Mouse (Mus musculus): ENCODE results near the gene Btbd35f26. TPM values are rescaled to one million over a fixed set of nuclear protein-coding genes. Genes with fewer than 3 reads are reported as not detected.
"Not testable (repeated sequence)": the region's sequence is repeated elsewhere in the genome, so short reads cannot be mapped to it uniquely, and the experiment has no call there.

The Btbd35f26 gene
- not detected in 2 replicates for polyA plus RNA-seq (2016; fragmentation: Nextera tagmentation; extraction: Ambion mirVana)

GRCm38 (mm10) chrX:31336154-31336553, at the start of gene Btbd35f26:
Gene Btbd35f26, plus strand, starts transcription at chrX:31336454.
- DNase-seq (ENCODE audit: low spot score); H3K36me3 ChIP-seq; H3K9me3 ChIP-seq; H3K4me3 ChIP-seq; H3K4me1 ChIP-seq (replicated peaks); H3K27me3 ChIP-seq (ENCODE audit: insufficient read depth, poor library complexity, severe bottlenecking); H3K27ac ChIP-seq: not testable (repeated sequence)
- whole genome bisulfite sequencing = no CpG with 5 or more reads among the region's 4 CpGs

GRCm38 (mm10) chrX:31341924-31342323, 5.7 kb downstream of the Btbd35f26 start:
- H3K27ac ChIP-seq; DNase-seq (ENCODE audit: low spot score); H3K36me3 ChIP-seq; H3K9me3 ChIP-seq; H3K27me3 ChIP-seq (ENCODE audit: insufficient read depth, poor library complexity, severe bottlenecking); H3K4me3 ChIP-seq; H3K4me1 ChIP-seq (replicated peaks): not testable (repeated sequence)
- WGBS = 70% methylated on average over 3 of the region's 4 CpGs

- not testable (repeated sequence) for H3K36me3 ChIP-seq; H3K27me3 ChIP-seq (ENCODE audit: insufficient read depth, poor library complexity, severe bottlenecking); H3K27ac ChIP-seq; H3K4me3 ChIP-seq; H3K9me3 ChIP-seq; H3K4me1 ChIP-seq (replicated peaks); DNase-seq (ENCODE audit: low spot score)
- no CpG with 5 or more reads among the region's 4 CpGs for WGBS
These were observed 47.6 kb downstream of the Btbd35f26 start, which contains the start of gene Btbd35f19 for GRCm38 (mm10) chrX:31383818-31384217. Gene Btbd35f19, minus strand, starts transcription at chrX:31383918.

Other genes with a start within 250 kb of the Btbd35f26 start
- gene Btbd35f29, start 218.8 kb upstream of the Btbd35f26 start, polyA plus RNA-seq (2016; fragmentation: Nextera tagmentation; extraction: Ambion mirVana) = not detected in 2 replicates
- not detected in 2 replicates for gene Spin2f, start 82.6 kb upstream of the Btbd35f26 start, polyA plus RNA-seq (2016; fragmentation: Nextera tagmentation; extraction: Ambion mirVana)
- gene Btbd35f19, start 47.5 kb downstream of the Btbd35f26 start, polyA plus RNA-seq (2016; fragmentation: Nextera tagmentation; extraction: Ambion mirVana) = not detected in 2 replicates
- not detected in 2 replicates for gene Gm21883, start 237.8 kb downstream of the Btbd35f26 start, polyA plus RNA-seq (2016; fragmentation: Nextera tagmentation; extraction: Ambion mirVana)

Measured in hindbrain, embryonic 10.5 days (tissue).